Mouse (Mus musculus): ENCODE measurements around the gene Krtap12-1. TPM values are rescaled to one million over a fixed set of nuclear protein-coding genes. Genes with fewer than 3 reads are reported as not detected.
"Not testable (repeated sequence)": the region's sequence is repeated elsewhere in the genome, so short reads cannot be mapped to it uniquely, and the experiment has no call there.

The Krtap12-1 gene
- polyA plus RNA-seq (2012; rRNA removed), result 0.86 TPM in 1 of 2 replicates, not detected in the other

- not testable (repeated sequence) for H3K4me3 ChIP-seq (replicated peaks; ENCODE audit: extremely low read depth, low read depth, low read length); H3K4me1 ChIP-seq (ENCODE audit: control insufficient read depth, insufficient read depth, low read length); DNase-seq
- 83% methylated on average over 1 of the region's 1 CpGs for WGBS
These were observed at the start of gene Krtap12-1 for GRCm38 (mm10) chr10:77720299-77720698. Gene Krtap12-1, plus strand, starts transcription at chr10:77720599.

- no peak for DNase-seq
- TF ChIP-seq CTCF (IDR thresholded peaks at IDR 0.05; ENCODE audit: insufficient read depth, low read length), result no peak
- TF ChIP-seq POLR2A (IDR thresholded peaks at IDR 0.05; ENCODE audit: borderline replicate concordance, extremely low read depth, low read depth, low read length), result no peak
- Histone ChIP-seq H3K4me3 (replicated peaks; ENCODE audit: extremely low read depth, low read depth, low read length) (no peak overlapping the region), H3K4me1 (ENCODE audit: control insufficient read depth, insufficient read depth, low read length) (no peaks in the 10 kb centered on the region)
- WGBS, result 73% methylated on average over 4 of the region's 4 CpGs
These were observed 49.7 kb upstream of the Krtap12-1 start for GRCm38 (mm10) chr10:77670710-77671109.

- no peak for TF ChIP-seq CTCF (IDR thresholded peaks at IDR 0.05; ENCODE audit: insufficient read depth, low read length)
- whole genome bisulfite sequencing, result 21% methylated on average over 4 of the region's 4 CpGs
- no peak overlapping the region for H3K4me3 ChIP-seq (replicated peaks; ENCODE audit: extremely low read depth, low read depth, low read length)
- no peaks in the 10 kb centered on the region for H3K4me1 ChIP-seq (ENCODE audit: control insufficient read depth, insufficient read depth, low read length)
- DNase-seq, result no peak
These were observed 48.9 kb upstream of the Krtap12-1 start for GRCm38 (mm10) chr10:77671519-77671918.

- Histone ChIP-seq H3K4me1 (ENCODE audit: control insufficient read depth, insufficient read depth, low read length) (no peaks in the 10 kb centered on the region), H3K4me3 (replicated peaks; ENCODE audit: extremely low read depth, low read depth, low read length) (no peak overlapping the region)
- 60% methylated on average over 13 of the region's 13 CpGs for WGBS
- no peak for DNase-seq
- TF ChIP-seq CTCF (IDR thresholded peaks at IDR 0.05; ENCODE audit: insufficient read depth, low read length) (no peak), POLR2A (IDR thresholded peaks at IDR 0.05; ENCODE audit: borderline replicate concordance, extremely low read depth, low read depth, low read length) (no peak)
These were observed 46.6 kb upstream of the Krtap12-1 start for GRCm38 (mm10) chr10:77673765-77674164.

- whole genome bisulfite sequencing, result under 1% methylated on average over 35 of the region's 35 CpGs
- no peaks in the 10 kb centered on the region for H3K4me1 ChIP-seq (ENCODE audit: control insufficient read depth, insufficient read depth, low read length)
- H3K4me3 ChIP-seq (replicated peaks; ENCODE audit: extremely low read depth, low read depth, low read length), result no peak overlapping the region
- no peak for DNase-seq
- TF ChIP-seq POLR2A (IDR thresholded peaks at IDR 0.05; ENCODE audit: borderline replicate concordance, extremely low read depth, low read depth, low read length) (no peak), CTCF (IDR thresholded peaks at IDR 0.05; ENCODE audit: insufficient read depth, low read length) (no peak)
These were observed 42.8 kb upstream of the Krtap12-1 start for GRCm38 (mm10) chr10:77677562-77677961.

- no peak for DNase-seq
- no peaks in the 10 kb centered on the region for H3K4me1 ChIP-seq (ENCODE audit: control insufficient read depth, insufficient read depth, low read length)
- no peak for TF ChIP-seq POLR2A (IDR thresholded peaks at IDR 0.05; ENCODE audit: borderline replicate concordance, extremely low read depth, low read depth, low read length)
- TF ChIP-seq CTCF (IDR thresholded peaks at IDR 0.05; ENCODE audit: insufficient read depth, low read length), result no peak
- no peak overlapping the region for H3K4me3 ChIP-seq (replicated peaks; ENCODE audit: extremely low read depth, low read depth, low read length)
- 69% methylated on average over 7 of the region's 7 CpGs for WGBS
These were observed 37.4 kb upstream of the Krtap12-1 start for GRCm38 (mm10) chr10:77682994-77683393.

GRCm38 (mm10) chr10:77684181-77684580 lies 36.2 kb upstream of the Krtap12-1 start:
- DNase-seq, result no peak
- 29% methylated on average over 8 of the region's 8 CpGs for WGBS
- TF ChIP-seq CTCF (IDR thresholded peaks at IDR 0.05; ENCODE audit: insufficient read depth, low read length) (no peak), POLR2A (IDR thresholded peaks at IDR 0.05; ENCODE audit: borderline replicate concordance, extremely low read depth, low read depth, low read length) (no peak)
- Histone ChIP-seq H3K4me3 (replicated peaks; ENCODE audit: extremely low read depth, low read depth, low read length) (no peak overlapping the region), H3K4me1 (ENCODE audit: control insufficient read depth, insufficient read depth, low read length) (no peaks in the 10 kb centered on the region)

- Histone ChIP-seq H3K4me1 (ENCODE audit: control insufficient read depth, insufficient read depth, low read length) (no peaks in the 10 kb centered on the region), H3K4me3 (replicated peaks; ENCODE audit: extremely low read depth, low read depth, low read length) (no peak within 1 kb of the TSS)
- TF ChIP-seq CTCF (IDR thresholded peaks at IDR 0.05; ENCODE audit: insufficient read depth, low read length) (no peak), POLR2A (IDR thresholded peaks at IDR 0.05; ENCODE audit: borderline replicate concordance, extremely low read depth, low read depth, low read length) (no peak)
- 6% methylated on average over 22 of the region's 22 CpGs for WGBS
- DNase-seq, result no peak
These were observed 34.3 kb upstream of the Krtap12-1 start, which contains the start of gene Tspear for GRCm38 (mm10) chr10:77685895-77686664. Gene Tspear, plus strand, starts transcription at chr10:77686569.

GRCm38 (mm10) chr10:77687021-77687420 lies 33.4 kb upstream of the Krtap12-1 start:
- WGBS, result 27% methylated on average over 10 of the region's 10 CpGs

GRCm38 (mm10) chr10:77690356-77690807 lies 30.0 kb upstream of the Krtap12-1 start, which contains the start of gene Gm19402:
Gene Gm19402, minus strand, starts transcription at chr10:77690757.
- WGBS, result 62% methylated on average over 3 of the region's 3 CpGs
- H3K4me3 ChIP-seq (replicated peaks; ENCODE audit: extremely low read depth, low read depth, low read length); DNase-seq; H3K4me1 ChIP-seq (ENCODE audit: control insufficient read depth, insufficient read depth, low read length): not testable (repeated sequence)

More at GRCm38 (mm10) chr10:77687021-77687420, 33.4 kb upstream of the Krtap12-1 start:
- Histone ChIP-seq H3K4me1 (ENCODE audit: control insufficient read depth, insufficient read depth, low read length) (no peaks in the 10 kb centered on the region), H3K4me3 (replicated peaks; ENCODE audit: extremely low read depth, low read depth, low read length) (no peak overlapping the region)
- no peak for TF ChIP-seq CTCF (IDR thresholded peaks at IDR 0.05; ENCODE audit: insufficient read depth, low read length)
- no peak for TF ChIP-seq POLR2A (IDR thresholded peaks at IDR 0.05; ENCODE audit: borderline replicate concordance, extremely low read depth, low read depth, low read length)
- no peak for DNase-seq

All from lung, adult 2 months (tissue).